Mouse (Mus musculus): ENCODE results near the gene Sipa1l3.

The Sipa1l3 gene

GRCm38 (mm10) chr7:29372123-29372522, 146.3 kb downstream of the Sipa1l3 start:
- in situ Hi-C loops (cut with MboI) = no loop called here

DNA sequence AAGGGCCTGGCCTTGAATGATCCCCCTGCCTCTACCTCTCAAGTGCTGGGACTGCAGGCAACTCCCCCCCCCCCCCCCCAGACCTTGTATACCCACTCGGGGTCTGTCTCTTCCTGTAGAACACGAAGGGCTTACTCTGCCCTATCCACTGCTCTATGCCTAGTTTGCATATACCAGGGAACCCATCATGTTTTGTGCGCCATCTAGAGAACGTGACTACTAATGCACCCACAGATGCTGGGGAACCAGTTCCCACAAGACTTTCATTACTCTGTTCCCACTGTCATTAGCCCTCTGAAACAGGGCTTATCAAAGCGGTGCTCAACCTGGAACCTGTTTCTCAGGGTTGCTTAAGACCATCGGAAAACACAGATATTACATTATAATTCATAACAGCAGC, 148.4 kb downstream of the Sipa1l3 start:
- in situ Hi-C loops (cut with MboI) = no loop called here

GRCm38 (mm10) chr7:29368004-29368320, 150.5 kb downstream of the Sipa1l3 start:
- in situ Hi-C loops (cut with MboI) = no loop called here

GRCm38 (mm10) chr7:29367166-29368003, 151.1 kb downstream of the Sipa1l3 start:
- in situ Hi-C loops (cut with MboI) = no loop called here

- in situ Hi-C loops (cut with MboI) = no loop called here
These were observed 154.4 kb downstream of the Sipa1l3 start for GRCm38 (mm10) chr7:29364052-29364451.

- in situ Hi-C loops (cut with MboI) = no loop called here
These were observed 156.9 kb downstream of the Sipa1l3 start for GRCm38 (mm10) chr7:29361497-29361896.

DNA sequence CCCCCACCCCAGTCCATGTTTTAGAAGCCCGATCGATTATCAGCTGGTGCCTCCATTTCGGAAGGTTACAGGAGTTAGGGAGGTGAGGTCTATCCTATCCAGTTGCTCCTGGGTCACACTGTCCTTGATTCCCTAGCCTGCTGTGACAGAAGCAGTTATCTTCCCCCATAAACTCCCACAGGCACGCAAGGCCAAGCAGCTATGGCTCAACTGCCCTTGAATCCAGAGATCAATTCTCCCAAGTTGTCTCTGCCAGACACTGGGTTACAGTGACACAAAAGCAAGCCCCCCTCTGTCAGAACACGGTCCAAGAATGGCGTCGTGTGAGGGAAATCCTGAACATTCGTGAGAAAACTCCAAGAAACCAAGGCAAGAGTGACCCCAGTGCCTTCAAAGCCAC, 163.0 kb downstream of the Sipa1l3 start:
- in situ Hi-C loops (cut with MboI) = no loop called here

GRCm38 (mm10) chr7:29354161-29354560, 164.3 kb downstream of the Sipa1l3 start:
- in situ Hi-C loops (cut with MboI) = no loop called here

GRCm38 (mm10) chr7:29352246-29352645, 166.2 kb downstream of the Sipa1l3 start:
- in situ Hi-C loops (cut with MboI) = no loop called here

DNA sequence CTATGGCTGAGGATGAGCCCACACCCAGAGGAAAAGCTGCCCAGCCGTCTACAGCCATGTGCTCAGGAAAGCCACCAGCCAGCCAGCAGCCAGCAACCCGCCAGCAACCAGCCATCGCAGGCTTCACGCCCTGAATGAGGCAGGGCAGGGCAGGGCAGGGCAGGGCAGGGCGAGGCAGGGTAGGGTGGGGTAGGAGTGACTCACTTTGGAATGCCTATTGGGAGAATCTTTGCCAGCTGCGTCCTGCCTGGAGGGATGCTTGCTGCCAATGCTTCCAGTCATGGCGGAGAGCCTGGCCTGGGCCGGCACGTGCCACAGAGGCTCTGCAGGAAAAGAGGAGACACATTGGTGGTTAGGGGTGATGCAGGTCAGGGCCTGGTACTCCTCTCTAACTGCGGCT, 168.0 kb downstream of the Sipa1l3 start:
- in situ Hi-C loops (cut with MboI) = no loop called here

DNA sequence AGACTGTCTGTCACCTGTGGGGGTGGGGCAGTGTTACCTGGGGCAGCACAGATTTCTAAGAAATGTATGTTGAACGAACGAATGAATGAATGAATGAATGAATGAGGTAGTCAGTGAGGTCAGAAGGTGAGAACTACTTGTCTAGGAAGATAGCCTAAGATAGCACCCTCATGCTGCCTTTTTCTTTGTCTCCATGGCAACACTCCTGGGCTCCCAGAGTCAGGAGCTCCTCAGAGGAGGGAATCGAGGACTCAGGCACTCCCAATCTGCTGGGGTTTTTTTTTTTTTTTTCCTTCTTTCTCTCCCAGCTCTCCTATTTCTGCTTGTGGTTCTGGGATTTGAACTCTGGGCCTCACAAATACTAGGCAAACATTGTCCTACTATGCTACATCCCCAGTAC, 172.2 kb downstream of the Sipa1l3 start:
- in situ Hi-C loops (cut with MboI) = no loop called here

GRCm38 (mm10) chr7:29345534-29345933, 172.9 kb downstream of the Sipa1l3 start:
- in situ Hi-C loops (cut with MboI) = no loop called here

- in situ Hi-C loops (cut with MboI) = no loop called here
These were observed 174.7 kb downstream of the Sipa1l3 start for GRCm38 (mm10) chr7:29343746-29344145.

- in situ Hi-C loops (cut with MboI) = no loop called here
These were observed 175.8 kb downstream of the Sipa1l3 start for GRCm38 (mm10) chr7:29342489-29343092.

DNA sequence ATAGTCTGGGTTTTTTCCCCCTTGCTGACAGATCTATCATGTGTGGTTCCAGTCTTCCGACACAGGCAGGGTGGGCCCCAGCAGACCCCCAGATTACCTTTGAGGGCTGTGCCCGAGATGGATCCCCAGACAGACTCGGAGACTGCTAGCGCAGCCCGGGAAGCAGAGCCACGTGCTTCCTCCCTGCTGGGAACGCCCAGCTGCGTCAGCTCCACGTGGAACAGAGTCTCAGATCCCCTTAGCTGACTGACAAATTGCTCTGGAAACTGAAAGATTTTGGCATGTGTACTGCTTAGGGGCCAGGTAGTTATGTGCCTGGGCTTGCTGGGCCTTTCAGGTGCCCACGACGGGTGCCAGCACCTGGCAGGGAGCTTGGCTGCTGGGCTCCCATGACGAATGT, 176.7 kb downstream of the Sipa1l3 start:
- in situ Hi-C loops (cut with MboI) = no loop called here

DNA sequence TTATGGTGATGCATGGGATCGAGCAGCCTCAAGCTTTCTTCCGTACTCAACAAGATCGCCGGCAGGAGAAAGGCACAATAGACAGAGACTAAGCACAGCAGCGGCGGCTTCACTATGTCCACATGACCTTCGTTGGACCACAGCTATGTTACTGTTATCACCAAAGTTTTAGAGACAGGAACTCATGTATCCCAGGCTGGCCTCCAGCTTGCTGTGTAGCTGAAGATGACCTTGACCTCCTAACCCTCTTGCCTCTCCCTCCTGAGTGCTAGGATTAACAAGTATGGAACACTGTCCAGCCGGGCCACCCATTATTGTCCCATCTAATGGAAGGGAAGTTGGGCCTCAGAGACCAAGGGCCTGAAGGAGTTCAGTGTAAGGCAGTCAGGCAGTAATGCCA, 177.6 kb downstream of the Sipa1l3 start:
- in situ Hi-C loops (cut with MboI) = no loop called here

DNA sequence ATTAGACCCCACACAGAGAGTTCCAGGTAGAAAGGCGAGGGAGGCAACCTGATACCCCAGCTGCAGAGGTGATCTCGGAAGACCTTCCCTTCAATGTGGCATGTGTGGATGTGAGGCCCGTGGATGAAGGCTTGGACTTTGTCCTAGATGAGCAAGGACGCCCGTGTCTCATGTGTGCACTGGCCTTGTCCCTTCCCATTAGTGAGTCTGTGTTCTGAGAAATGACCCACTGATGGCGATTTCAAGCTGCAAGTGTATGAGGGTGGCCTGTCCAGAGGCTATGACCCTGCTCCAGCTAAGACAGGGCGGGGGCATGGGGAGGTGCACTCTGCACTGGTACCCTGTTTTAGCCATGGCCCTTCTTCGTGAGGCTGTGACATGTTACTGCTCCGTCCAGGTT, 178.2 kb downstream of the Sipa1l3 start:
- in situ Hi-C loops (cut with MboI) = no loop called here

DNA sequence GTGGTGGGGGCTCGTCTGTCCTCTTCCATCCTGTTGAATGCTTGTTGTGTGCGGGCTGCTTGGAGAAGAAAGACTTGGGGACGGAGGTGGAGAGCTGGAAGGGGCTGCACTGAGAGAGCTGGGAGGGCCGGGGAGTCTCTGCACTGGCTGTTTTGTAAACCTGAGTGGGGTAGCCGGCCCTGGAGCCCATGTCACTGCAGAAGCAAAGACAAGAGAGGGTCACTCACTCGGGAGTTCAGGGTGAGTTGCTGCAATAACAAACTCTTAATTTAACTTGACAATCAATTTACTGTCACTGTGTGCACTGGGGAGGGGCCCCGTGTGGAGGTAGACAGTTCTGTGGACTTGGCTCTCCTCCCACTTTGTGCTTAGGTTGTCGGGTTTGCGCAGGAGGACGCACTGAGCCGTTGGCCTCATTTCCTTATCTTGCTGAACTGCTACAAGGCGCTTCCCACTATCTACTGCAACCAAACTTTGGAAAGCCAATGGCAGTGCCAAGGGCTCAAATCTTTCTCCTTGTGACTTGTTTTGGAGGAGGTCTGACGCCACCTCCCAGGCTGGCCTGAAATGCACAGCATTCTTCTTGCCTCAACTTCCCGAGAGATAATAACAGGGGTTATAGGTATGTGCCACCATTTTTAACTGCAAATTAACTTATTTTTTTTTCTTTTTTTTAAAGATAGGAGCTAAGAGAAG, 179.3 kb downstream of the Sipa1l3 start:
- in situ Hi-C loops (cut with MboI) = no loop called here

GRCm38 (mm10) chr7:29338351-29338919, 180.0 kb downstream of the Sipa1l3 start:
- in situ Hi-C loops (cut with MboI) = no loop called here

DNA sequence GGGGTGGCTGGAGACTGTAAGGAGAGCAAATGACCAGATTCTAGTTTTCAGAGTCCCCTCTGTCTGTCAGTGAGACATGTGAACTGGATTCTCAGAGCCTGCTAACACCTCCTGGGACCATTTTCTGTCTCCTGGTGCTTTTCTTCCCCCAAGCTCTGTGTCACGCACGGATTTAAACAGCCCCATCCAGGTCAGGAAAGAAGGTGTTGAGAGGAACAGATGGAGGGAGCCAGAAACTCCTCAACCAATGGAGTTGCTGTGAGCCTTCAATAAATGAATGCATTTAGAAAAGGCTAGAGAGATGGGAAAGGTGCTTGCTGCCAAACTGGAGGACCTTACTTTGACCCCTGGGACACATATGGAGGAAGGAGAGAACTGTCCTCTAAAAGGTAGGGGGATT, 180.7 kb downstream of the Sipa1l3 start:
- in situ Hi-C loops (cut with MboI) = no loop called here

- in situ Hi-C loops (cut with MboI) = no loop called here
These were observed 181.6 kb downstream of the Sipa1l3 start for GRCm38 (mm10) chr7:29336795-29337319.

GRCm38 (mm10) chr7:29335841-29336671, 182.4 kb downstream of the Sipa1l3 start:
- in situ Hi-C loops (cut with MboI) = no loop called here
